Mouse (Mus musculus) stomach, adult 2 months (tissue): ENCODE results near the gene D930020B18Rik. TPM values are rescaled to one million over a fixed set of nuclear protein-coding genes. Genes with fewer than 3 reads are reported as not detected.

Experiments
- polyA plus RNA-seq: library from polyadenylated mRNA; depleted of rRNA; stranded (reverse); fragments of >200 nt; gene quantifications from 2 replicates; pipeline ENCODE4 v1.2.3, GENCODE M21; 2012; rRNA removed

The D930020B18Rik gene
- polyA plus RNA-seq = 0.85 and 1.2 TPM in 2 replicates

GRCm38 (mm10) chr10:121641272-121642053 is at the start of gene D930020B18Rik:
D930020B18Rik (plus strand) TSS chr10:121641588.

GRCm38 (mm10) chr10:121626186-121626882 is 15.1 kb upstream of the D930020B18Rik start, which contains the start of gene Xpot:
Xpot (minus strand) TSS chr10:121626332.

GRCm38 (mm10) chr10:121739548-121740505 is 98.4 kb downstream of the D930020B18Rik start, which contains the start of gene BC048403:
BC048403 (plus strand) TSS chr10:121739937.

Other genes starting within 250 kb of the D930020B18Rik start
- 13.1 and 14.1 TPM in 2 replicates for gene Rassf3, start 165.2 kb upstream of the D930020B18Rik start, polyA plus RNA-seq
- 0.49 and 1.8 TPM in 2 replicates for gene Tbk1, start 54.8 kb upstream of the D930020B18Rik start, polyA plus RNA-seq
- gene Xpot, start 15.3 kb upstream of the D930020B18Rik start, polyA plus RNA-seq = 32.6 and 34.1 TPM in 2 replicates
- 2.9 and 3.0 TPM in 2 replicates for gene BC048403, start 98.3 kb downstream of the D930020B18Rik start, polyA plus RNA-seq